Mouse (Mus musculus) kidney, postnatal 25 days (tissue): ENCODE data around the gene Mindy3.
A peak's percentile ranks its signal among the peaks of the same experiment; 100 is the strongest.
"Not testable (repeated sequence)": the region's sequence is repeated elsewhere in the genome, so short reads cannot be mapped to it uniquely, and the experiment has no call there.

Experiments
- DNase-seq, 2 experiments: peaks; one replicate each; pipeline ENCODE4 v3.0.0; 2021; ENCODE audit warnings: mixed read lengths in 2 of 2

Gene Mindy3

GRCm38 (mm10) chr2:12419262-12419655, at the start of gene Mindy3:
Mindy3 (minus strand) TSS chr2:12419470.
- DNase-seq: peak; percentile 92 to 94

GRCm38 (mm10) chr2:12459732-12460131, 40.5 kb upstream of the Mindy3 start:
- DNase-seq: no peak

- no peak for DNase-seq
These were observed 30.8 kb upstream of the Mindy3 start for GRCm38 (mm10) chr2:12450108-12450507.

DNA sequence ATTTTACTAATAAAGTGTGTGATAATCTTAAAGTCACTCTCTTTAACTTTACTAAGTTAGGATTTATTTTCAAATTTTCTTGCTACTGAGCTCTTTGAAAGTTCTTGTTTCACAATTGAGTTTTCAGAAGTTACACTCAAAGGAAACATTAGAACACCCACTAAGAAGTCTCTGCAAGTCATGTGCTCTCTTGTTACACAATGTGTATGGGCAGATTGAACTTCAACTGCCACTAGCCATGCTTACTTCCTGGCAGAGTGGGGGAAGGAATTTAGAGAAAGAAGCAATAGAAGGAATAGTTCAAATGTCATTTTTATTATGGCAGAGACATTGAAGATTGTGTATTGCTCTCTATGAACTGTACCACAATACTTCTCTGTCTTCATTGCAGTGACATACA, 20.9 kb upstream of the Mindy3 start:
- no peak for DNase-seq

- DNase-seq: no peak
These were observed 20.3 kb upstream of the Mindy3 start for GRCm38 (mm10) chr2:12439543-12439942.

DNA sequence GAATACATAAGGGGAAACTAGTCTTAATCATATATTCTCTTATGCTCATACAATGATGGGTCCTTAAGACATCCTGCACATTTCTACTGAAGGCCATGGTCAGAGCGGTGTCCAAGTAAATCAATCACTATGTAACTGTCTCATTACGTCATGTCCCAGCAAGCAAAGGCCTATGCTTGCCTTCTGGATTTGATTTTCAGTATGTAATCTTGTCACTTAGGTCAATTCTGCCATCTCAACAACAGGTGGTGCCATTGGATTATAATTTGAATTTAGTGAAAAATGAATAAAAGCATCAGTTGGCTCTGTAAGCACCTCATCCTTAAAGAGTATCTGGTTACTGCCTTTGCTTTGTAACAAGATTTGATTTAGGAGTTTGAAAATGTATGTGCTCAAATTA, 18.9 kb upstream of the Mindy3 start:
- DNase-seq: no peak

GRCm38 (mm10) chr2:12432055-12432454, 12.8 kb upstream of the Mindy3 start:
- no peak for DNase-seq

DNA sequence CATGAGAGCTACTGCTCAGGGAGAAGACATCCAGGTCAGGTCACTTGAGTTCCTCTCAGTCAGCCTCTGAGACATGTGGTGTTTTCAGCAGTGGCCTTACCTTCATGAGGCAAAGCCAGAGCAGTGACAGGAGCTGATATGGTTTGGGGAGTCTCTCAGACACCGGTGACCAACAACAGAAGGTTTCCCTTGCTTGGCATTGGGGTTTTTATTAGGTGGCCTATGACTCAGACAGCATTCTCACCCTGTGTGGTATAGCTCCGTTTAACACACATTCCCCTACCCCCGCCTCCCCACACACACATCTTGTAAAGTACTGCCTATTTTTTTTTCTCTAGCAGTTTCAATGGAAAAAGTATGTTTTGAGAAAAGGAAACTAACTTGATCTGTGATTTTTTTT, 5.1 kb upstream of the Mindy3 start:
- no peak for DNase-seq

GRCm38 (mm10) chr2:12423426-12423825, 4.2 kb upstream of the Mindy3 start:
- DNase-seq: not testable (repeated sequence)

DNA sequence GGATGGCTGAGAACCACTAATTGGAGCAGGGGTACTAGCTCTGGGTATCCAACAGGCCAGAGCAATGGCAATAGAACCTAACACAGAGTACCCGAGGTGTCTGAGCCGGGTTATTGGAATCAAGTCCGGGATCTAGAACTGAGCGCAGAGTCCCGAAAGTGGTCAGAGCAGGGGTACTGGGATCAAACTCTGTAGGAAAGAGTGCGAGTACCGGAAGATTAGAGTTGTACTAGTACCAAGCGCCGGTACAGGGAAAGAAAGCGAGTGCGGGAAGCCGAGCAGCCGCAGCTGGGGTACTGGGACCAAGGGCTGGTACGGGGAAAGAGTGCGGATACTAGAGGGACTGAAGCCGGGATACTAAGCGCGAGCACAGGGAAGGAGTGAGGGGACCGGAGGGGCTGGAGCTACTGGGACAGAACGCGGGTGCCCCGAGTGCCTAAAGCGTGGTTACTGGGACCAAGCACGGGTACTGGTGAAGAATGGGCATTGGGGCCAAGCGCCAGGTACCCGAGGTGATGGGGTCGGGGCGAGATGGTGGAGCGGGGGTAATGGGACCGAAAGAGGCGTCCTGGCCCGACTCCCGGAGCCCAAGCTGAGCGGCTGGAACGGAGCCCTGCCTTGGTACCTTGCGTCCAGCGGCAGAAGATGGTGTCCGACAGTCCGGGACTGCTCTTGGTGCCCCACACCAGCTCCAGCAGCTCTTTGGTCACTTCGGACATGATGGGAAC, 572 bp downstream of the Mindy3 start:
- DNase-seq: no peak

DNA sequence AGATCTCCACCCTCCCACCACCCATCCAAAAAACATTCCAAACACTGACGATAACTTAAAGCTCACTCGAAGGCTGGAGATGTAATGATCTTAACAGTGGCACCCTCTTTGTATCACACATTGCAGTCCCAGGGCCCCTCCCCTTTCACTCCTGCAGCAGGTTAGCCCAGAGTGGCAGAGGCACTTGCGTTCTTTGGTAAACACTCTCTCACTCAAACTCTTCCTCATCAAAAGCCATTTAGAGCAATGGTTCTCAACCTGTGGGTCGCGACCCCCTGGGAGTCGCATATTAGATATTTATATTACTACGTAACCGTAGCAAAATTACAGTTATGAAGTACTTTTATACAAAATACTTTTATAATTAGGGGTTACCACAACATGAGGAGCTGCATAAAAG, 1.1 kb downstream of the Mindy3 start:
- DNase-seq: no peak

- no peak for DNase-seq
These were observed 7.0 kb downstream of the Mindy3 start for GRCm38 (mm10) chr2:12412309-12412708.

GRCm38 (mm10) chr2:12411129-12411528, 8.1 kb downstream of the Mindy3 start:
- no peak for DNase-seq

- DNase-seq: no peak
These were observed 12.5 kb downstream of the Mindy3 start for GRCm38 (mm10) chr2:12406737-12407136.

GRCm38 (mm10) chr2:12402469-12402868, 16.8 kb downstream of the Mindy3 start:
- DNase-seq: no peak

DNA sequence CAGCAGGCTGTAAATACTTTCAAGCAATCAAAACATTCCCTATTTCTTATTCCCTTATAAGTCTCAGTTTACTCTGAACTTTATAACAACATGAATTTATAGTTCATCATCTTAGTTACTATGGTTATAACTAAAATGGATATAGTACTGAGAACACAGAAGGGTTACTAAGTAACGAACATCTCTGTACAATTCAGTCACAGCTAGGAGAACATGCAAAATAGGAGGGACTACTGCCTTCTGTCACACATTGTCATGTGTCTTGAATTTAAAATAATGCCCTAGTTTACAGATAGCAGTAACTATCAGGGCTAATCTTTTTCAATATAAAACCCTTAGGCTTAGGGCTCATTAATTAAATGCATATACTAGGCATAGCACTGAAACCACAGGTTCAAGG, 18.1 kb downstream of the Mindy3 start:
- no peak for DNase-seq

- peak in 1 of 2 experiments; percentile 59 for DNase-seq
These were observed 30.2 kb downstream of the Mindy3 start for GRCm38 (mm10) chr2:12389028-12389427.

DNA sequence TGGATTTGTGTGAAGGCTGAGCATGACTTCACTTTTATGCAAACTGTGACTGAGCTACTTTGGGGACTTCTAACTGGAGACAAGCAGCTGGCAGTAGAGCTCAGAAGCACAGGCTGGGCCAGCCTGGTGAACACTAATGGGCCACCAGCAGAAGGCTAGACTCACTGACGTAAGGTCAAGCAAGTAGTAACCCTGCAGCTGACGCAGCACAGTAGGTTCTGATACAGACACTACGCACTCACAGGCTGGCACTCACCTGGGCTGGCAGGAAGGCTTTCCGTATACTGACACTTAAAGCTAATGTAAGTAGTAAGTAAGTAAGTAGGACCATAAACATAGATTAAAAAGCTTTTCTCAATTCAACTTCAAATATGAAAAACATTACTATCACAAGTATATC, 30.7 kb downstream of the Mindy3 start:
- DNase-seq: no peak

DNA sequence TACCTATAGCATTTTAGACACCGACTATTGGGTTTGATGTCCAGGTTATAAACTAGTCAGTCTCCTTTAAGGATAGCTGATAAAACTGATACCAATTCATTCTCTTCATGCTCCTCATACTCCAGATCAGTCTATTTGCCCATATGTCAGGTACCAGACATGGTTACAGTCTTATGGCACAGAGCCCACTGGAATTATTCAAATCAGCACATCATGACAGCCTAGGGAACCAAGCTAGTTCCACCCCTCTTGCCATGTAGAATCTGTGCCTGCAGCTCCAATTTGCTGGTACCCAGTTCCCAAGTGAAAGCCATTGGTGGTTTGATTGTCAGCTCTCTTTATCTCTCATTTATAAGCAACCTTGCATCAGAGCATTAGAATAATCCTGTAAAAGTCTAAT, 34.9 kb downstream of the Mindy3 start:
- DNase-seq: no peak

- DNase-seq: no peak
These were observed 36.6 kb downstream of the Mindy3 start for GRCm38 (mm10) chr2:12382650-12383049.

- no peak for DNase-seq
These were observed 39.0 kb downstream of the Mindy3 start for GRCm38 (mm10) chr2:12380233-12380632.

DNA sequence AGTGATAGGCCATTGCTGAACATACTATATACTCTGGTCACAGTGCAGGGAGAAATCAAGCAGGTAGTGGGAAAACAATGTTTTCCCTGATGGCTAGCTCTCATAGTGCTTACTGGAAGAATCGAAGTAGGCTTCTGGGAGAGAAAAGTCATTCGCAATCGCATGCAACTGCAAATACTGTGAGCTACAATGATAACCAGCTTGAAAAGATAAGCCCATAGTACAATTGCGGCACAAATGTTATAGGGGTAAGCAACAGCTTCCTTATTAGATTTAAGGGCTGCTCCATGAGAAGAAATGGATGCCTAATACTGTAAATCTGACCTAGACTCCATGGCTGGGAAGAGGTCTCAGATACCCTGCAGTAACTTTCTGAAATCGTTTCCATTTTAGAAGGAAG, 40.7 kb downstream of the Mindy3 start:
- DNase-seq: no peak

DNA sequence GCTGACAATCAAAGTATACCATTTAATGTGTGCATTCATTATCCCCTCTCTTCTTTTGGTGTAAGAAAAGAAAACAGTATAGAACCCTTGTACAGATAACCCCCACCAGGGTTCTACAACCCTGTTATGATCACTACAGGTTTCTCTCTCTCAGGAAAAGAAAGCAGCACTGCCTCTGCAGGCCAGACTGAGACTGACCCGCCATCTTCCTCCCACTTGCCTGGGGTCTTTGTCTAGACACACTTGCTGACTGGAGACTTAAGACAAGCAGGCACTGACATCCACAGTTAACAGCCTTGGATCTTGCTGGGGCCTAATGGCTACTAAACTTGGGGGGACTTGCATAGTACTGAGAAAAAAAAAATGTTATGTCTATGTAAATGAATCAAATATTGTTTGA, 42.2 kb downstream of the Mindy3 start:
- DNase-seq: no peak

DNA sequence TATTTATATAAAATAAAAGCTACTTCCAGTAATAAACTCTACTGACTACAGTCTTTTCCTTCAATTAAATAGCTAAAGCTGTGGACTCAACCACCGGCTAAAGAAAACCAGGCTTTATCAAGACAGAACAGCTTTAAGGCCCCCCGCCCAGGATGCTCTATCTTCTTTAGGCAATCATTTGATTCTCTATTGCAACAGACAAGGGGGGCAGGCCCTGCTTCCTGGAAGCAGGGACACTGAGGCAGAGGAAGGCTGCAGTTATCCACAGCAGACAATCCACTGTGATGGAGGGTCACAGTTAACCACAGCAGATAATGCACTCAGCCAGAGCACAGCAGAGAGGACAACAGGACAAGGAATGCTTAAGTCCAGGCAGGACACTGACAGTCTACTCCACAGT, 46.4 kb downstream of the Mindy3 start:
- no peak for DNase-seq

DNA sequence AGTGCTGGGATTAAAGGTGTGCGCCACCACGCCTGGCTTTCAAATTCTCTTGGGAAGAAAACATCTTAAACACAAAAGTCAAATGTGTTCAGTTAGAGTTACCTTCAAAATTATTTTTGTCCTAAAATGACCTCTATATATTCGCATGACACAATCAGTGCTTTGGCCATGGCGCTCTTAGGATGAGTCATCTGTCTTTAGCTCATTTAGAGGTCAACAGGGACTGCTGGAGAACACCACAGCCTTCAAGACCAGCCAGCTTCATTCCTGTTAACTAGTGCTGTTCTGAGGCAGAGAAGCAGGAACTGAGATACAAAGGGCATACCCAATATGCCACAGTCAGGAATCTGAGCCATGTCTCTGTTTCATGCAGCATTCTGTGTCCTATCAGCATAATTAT, 47.9 kb downstream of the Mindy3 start:
- DNase-seq: no peak
